Mouse (Mus musculus): Measurements from ENCODE around the gene Cep131. TPM values are rescaled to one million over a fixed set of nuclear protein-coding genes. Genes with fewer than 3 reads are reported as not detected.
A peak's percentile ranks its signal among the peaks of the same experiment; 100 is the strongest.

Cep131 gene
- 25.3 and 28.1 TPM in 2 replicates for polyA plus RNA-seq (2014; fragmentation: Nextera tagmentation; extraction: Ambion mirVana)

DNA sequence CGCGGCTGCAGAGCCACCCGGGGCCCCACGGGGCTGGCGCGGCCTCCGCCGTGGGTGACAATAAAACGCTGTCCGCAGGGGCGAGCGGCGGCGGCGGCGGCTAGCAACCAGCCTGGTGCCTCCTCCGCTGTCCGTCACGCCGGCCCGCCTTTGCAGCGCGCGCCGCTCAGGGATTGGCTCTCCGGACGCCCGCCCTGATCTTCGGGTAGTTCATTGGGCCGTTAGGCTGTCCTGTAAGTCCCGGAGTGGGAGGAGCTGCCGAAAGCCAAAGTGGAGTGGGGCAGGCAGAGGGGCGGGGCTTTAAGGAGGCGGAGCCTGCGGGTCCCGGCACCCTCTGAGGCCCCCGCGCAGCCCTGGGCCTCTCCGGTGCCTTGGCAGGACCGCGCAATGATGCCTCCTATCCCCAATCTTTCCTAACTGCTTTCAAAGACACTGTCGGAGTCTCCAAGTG lies at the start of gene Cep131:
Cep131 (minus strand) TSS at position 126 of the 451 bp plus-strand sequence.
- H3K27ac ChIP-seq (replicated peaks; ENCODE audit: low read depth, low read length) = peak within 1 kb of the TSS; percentile 52; the same call in 1 of the 2 replicates
- H3K9me3 ChIP-seq (replicated peaks; ENCODE audit: control insufficient read depth, low read length) = no peaks in the 10 kb centered on the region
- ATAC-seq (replicated peaks; ENCODE audit: insufficient number of reproducible peaks, low FRiP score, low TSS enrichment, low read depth) = peak; percentile 99
- peak within 1 kb of the TSS; percentile 98 for H3K4me3 ChIP-seq (ENCODE audit: low read depth, low read length)
- H3K36me3 ChIP-seq (replicated peaks; ENCODE audit: control insufficient read depth, insufficient read depth, low read depth, low read length) = peaks cover 5% of the 10 kb centered on the region
- peak; percentile 98 for DNase-seq (ENCODE audit: low spot score)
- peak within 1 kb of the TSS; percentile 93 for H3K9ac ChIP-seq (replicated peaks; ENCODE audit: low read length)
- peak within 1 kb of the TSS; percentile 80 for H3K4me2 ChIP-seq (ENCODE audit: low read depth, low read length)
- under 1% methylated on average over 38 of the region's 42 CpGs for WGBS
- H3K27me3 ChIP-seq (ENCODE audit: control insufficient read depth, insufficient read depth, low read length) = no peaks in the 10 kb centered on the region
- H3K4me1 ChIP-seq (ENCODE audit: control insufficient read depth, insufficient read depth, low read length) = peaks cover 4% of the 10 kb centered on the region

DNA sequence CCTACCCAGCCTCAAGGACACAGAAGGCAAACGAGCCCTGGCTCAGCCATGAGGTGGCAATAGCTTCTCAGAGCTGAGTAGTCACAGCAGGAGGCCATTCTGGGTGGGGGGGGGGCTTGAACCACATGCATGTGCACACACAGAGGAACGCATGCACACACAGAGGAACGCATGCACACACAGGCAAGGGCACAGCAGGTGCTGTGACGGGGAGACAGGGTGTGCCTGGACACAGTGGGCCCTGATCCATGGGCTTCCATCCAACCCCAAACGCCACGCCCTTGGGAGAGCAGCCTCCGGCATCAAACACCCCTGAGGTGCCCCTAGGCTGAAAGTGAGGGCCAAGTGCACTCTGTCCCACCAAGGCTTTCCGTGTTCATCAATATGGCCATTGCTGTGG lies 49.6 kb upstream of the Cep131 start:
- H3K4me2 ChIP-seq (ENCODE audit: low read depth, low read length) = no peak overlapping the region
- H3K4me1 ChIP-seq (ENCODE audit: control insufficient read depth, insufficient read depth, low read length) = no peaks in the 10 kb centered on the region
- H3K9ac ChIP-seq (replicated peaks; ENCODE audit: low read length) = no peak overlapping the region
- H3K4me3 ChIP-seq (ENCODE audit: low read depth, low read length) = no peak overlapping the region
- ATAC-seq (replicated peaks; ENCODE audit: insufficient number of reproducible peaks, low FRiP score, low TSS enrichment, low read depth) (no peak), DNase-seq (ENCODE audit: low spot score) (no peak)
- no peaks in the 10 kb centered on the region for H3K27me3 ChIP-seq (ENCODE audit: control insufficient read depth, insufficient read depth, low read length)
- WGBS = 92% methylated on average over 8 of the region's 8 CpGs
- H3K9me3 ChIP-seq (replicated peaks; ENCODE audit: control insufficient read depth, low read length) = no peaks in the 10 kb centered on the region
- no peaks in the 10 kb centered on the region; the same call in 1 of the 2 replicates for H3K36me3 ChIP-seq (replicated peaks; ENCODE audit: control insufficient read depth, insufficient read depth, low read depth, low read length)
- H3K27ac ChIP-seq (replicated peaks; ENCODE audit: low read depth, low read length) = no peak overlapping the region

DNA sequence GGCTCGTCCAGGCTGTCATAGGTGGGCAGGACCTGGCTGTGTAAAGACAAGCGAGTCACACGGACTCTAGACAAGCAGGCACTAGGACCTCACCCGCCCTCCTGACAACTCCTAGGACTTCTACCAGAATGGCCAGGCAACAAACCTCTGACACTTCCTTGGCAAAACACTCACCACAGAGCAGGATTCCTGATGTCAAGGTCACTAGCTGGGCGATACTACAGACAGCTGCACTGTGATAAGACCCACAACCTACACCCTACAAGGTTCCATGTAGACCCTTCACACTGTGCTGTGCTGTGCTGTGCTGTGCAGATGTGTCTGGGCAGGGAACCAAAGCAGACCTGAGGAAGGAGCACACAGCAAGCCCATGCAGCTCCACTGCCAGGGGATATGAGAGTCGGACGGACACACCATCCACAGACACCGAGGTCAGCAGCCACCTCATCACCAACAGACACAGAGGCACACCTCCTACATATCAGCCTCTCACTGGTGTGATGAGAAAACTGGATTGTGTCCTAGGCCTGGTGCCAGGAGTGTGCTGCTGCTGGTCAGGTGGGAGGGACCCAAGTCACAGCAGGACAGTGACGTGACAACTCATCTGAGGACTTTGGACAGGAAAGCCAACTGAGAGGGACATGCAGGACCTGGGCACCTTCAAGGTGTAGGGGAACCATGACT lies 48.4 kb upstream of the Cep131 start:
- ATAC-seq (replicated peaks; ENCODE audit: insufficient number of reproducible peaks, low FRiP score, low TSS enrichment, low read depth) (no peak), DNase-seq (ENCODE audit: low spot score) (no peak)
- Histone ChIP-seq H3K36me3 (replicated peaks; ENCODE audit: control insufficient read depth, insufficient read depth, low read depth, low read length) (no peaks in the 10 kb centered on the region; the same call in 1 of the 2 replicates), H3K27ac (replicated peaks; ENCODE audit: low read depth, low read length) (no peak overlapping the region), H3K4me1 (ENCODE audit: control insufficient read depth, insufficient read depth, low read length) (no peaks in the 10 kb centered on the region), H3K4me2 (ENCODE audit: low read depth, low read length) (no peak overlapping the region), H3K9ac (replicated peaks; ENCODE audit: low read length) (no peak overlapping the region), H3K4me3 (ENCODE audit: low read depth, low read length) (no peak overlapping the region), H3K9me3 (replicated peaks; ENCODE audit: control insufficient read depth, low read length) (no peaks in the 10 kb centered on the region), H3K27me3 (ENCODE audit: control insufficient read depth, insufficient read depth, low read length) (no peaks in the 10 kb centered on the region)
- 91% methylated on average over 9 of the region's 9 CpGs for WGBS

DNA sequence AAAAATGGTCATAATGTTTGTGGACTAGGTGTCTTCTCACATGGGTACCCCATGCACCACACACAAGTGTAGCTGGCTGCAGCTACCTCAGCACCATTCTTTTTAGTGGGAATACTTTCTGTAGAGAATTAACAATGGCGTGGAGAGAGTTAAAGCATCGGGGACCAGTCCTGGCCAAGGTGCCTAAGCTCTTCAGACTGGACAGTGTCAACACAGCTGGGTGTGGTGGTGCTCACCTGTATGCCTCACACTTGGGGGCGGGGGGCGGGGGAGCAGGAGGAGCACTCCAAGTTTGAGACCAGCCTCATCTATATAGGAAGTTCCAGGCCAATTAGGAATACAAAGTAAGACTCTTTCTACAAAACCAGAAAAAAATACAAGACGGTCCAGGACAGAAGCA lies 47.5 kb upstream of the Cep131 start:
- H3K4me2 ChIP-seq (ENCODE audit: low read depth, low read length) = no peak overlapping the region
- no peak for DNase-seq (ENCODE audit: low spot score)
- 90% methylated on average over 5 of the region's 5 CpGs for WGBS
- no peaks in the 10 kb centered on the region; the same call in 1 of the 2 replicates for H3K36me3 ChIP-seq (replicated peaks; ENCODE audit: control insufficient read depth, insufficient read depth, low read depth, low read length)
- H3K9ac ChIP-seq (replicated peaks; ENCODE audit: low read length) = no peak overlapping the region
- no peak overlapping the region for H3K4me3 ChIP-seq (ENCODE audit: low read depth, low read length)
- no peaks in the 10 kb centered on the region for H3K9me3 ChIP-seq (replicated peaks; ENCODE audit: control insufficient read depth, low read length)
- H3K27me3 ChIP-seq (ENCODE audit: control insufficient read depth, insufficient read depth, low read length) = no peaks in the 10 kb centered on the region
- H3K27ac ChIP-seq (replicated peaks; ENCODE audit: low read depth, low read length) = no peak overlapping the region
- ATAC-seq (replicated peaks; ENCODE audit: insufficient number of reproducible peaks, low FRiP score, low TSS enrichment, low read depth) = no peak
- no peaks in the 10 kb centered on the region for H3K4me1 ChIP-seq (ENCODE audit: control insufficient read depth, insufficient read depth, low read length)

DNA sequence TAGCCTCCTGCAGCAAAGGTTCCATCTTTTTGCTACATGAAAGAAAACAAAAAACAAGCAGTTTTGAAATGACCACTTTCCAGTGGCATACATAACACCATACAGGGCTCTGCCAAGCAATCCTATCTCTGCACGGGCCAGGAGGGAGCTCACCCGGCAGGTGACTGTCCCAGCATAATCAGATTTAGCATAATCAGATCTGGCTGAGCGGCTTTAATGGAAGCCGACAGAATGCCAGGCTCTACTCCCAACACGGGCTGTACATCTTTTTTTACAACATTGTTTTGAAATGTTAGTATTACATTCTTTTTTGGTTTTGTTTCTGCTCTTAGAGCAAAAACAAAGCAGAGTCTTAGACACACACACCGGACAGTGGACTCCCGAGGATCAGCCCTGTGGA lies 42.7 kb upstream of the Cep131 start:
- Histone ChIP-seq H3K36me3 (replicated peaks; ENCODE audit: control insufficient read depth, insufficient read depth, low read depth, low read length) (no peaks in the 10 kb centered on the region; the same call in 1 of the 2 replicates), H3K27me3 (ENCODE audit: control insufficient read depth, insufficient read depth, low read length) (no peaks in the 10 kb centered on the region), H3K27ac (replicated peaks; ENCODE audit: low read depth, low read length) (no peak overlapping the region), H3K9ac (replicated peaks; ENCODE audit: low read length) (no peak overlapping the region), H3K4me3 (ENCODE audit: low read depth, low read length) (no peak overlapping the region), H3K9me3 (replicated peaks; ENCODE audit: control insufficient read depth, low read length) (no peaks in the 10 kb centered on the region), H3K4me2 (ENCODE audit: low read depth, low read length) (no peak overlapping the region), H3K4me1 (ENCODE audit: control insufficient read depth, insufficient read depth, low read length) (no peaks in the 10 kb centered on the region)
- DNase-seq (ENCODE audit: low spot score) (no peak), ATAC-seq (replicated peaks; ENCODE audit: insufficient number of reproducible peaks, low FRiP score, low TSS enrichment, low read depth) (no peak)
- WGBS = 83% methylated on average over 7 of the region's 7 CpGs

DNA sequence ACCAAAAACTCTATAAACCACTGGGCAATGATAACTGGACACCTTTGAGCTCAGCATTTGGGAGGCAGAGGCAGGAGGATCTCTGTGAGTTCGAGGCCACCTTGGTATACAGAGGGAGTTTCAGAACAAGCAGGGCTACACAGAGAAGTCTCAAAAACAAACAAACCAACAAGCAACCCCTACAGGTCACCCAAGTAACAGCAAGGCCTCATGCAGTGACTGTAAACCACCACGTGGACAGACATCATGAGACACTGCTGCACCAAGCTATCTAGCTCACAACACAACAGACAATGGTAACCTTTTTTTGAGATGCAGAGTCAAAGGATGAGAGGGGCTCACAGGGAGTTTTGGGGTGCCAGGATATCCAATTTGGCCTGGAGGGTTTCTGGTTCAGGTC lies 40.2 kb upstream of the Cep131 start:
- Histone ChIP-seq H3K9me3 (replicated peaks; ENCODE audit: control insufficient read depth, low read length) (no peaks in the 10 kb centered on the region), H3K4me2 (ENCODE audit: low read depth, low read length) (no peak overlapping the region), H3K27me3 (ENCODE audit: control insufficient read depth, insufficient read depth, low read length) (no peaks in the 10 kb centered on the region), H3K27ac (replicated peaks; ENCODE audit: low read depth, low read length) (no peak overlapping the region), H3K9ac (replicated peaks; ENCODE audit: low read length) (no peak overlapping the region), H3K4me3 (ENCODE audit: low read depth, low read length) (no peak overlapping the region), H3K4me1 (ENCODE audit: control insufficient read depth, insufficient read depth, low read length) (no peaks in the 10 kb centered on the region), H3K36me3 (replicated peaks; ENCODE audit: control insufficient read depth, insufficient read depth, low read depth, low read length) (no peaks in the 10 kb centered on the region; the same call in 1 of the 2 replicates)
- ATAC-seq (replicated peaks; ENCODE audit: insufficient number of reproducible peaks, low FRiP score, low TSS enrichment, low read depth) (no peak), DNase-seq (ENCODE audit: low spot score) (no peak)
- WGBS = 81% methylated on average over 2 of the region's 2 CpGs

DNA sequence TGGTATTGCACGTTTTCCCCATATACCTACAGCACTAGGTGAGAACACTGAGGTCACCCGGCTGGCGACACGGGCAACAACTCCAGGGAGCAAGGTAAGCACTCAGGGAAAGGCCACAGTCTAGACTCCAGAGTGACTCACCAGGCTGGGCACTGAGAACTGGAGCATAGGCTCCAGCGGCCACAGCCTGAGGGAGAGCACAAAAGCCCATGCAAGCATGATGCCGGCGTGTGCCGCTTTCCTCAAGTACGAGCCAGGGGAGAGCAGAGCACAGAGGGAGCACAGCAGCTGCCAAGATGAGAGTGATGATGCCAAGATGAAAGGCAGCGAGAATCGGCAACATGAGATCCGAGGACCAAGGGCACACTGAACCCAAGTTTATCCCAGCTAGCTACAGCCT lies 35.5 kb upstream of the Cep131 start:
- H3K4me3 ChIP-seq (ENCODE audit: low read depth, low read length) = no peak overlapping the region
- 82% methylated on average over 12 of the region's 12 CpGs for WGBS
- no peaks in the 10 kb centered on the region for H3K9me3 ChIP-seq (replicated peaks; ENCODE audit: control insufficient read depth, low read length)
- H3K4me1 ChIP-seq (ENCODE audit: control insufficient read depth, insufficient read depth, low read length) = no peaks in the 10 kb centered on the region
- H3K27ac ChIP-seq (replicated peaks; ENCODE audit: low read depth, low read length) = no peak overlapping the region
- no peak overlapping the region for H3K9ac ChIP-seq (replicated peaks; ENCODE audit: low read length)
- no peak overlapping the region for H3K4me2 ChIP-seq (ENCODE audit: low read depth, low read length)
- no peaks in the 10 kb centered on the region; the same call in 1 of the 2 replicates for H3K36me3 ChIP-seq (replicated peaks; ENCODE audit: control insufficient read depth, insufficient read depth, low read depth, low read length)
- ATAC-seq (replicated peaks; ENCODE audit: insufficient number of reproducible peaks, low FRiP score, low TSS enrichment, low read depth) = no peak
- no peak for DNase-seq (ENCODE audit: low spot score)
- no peaks in the 10 kb centered on the region for H3K27me3 ChIP-seq (ENCODE audit: control insufficient read depth, insufficient read depth, low read length)

DNA sequence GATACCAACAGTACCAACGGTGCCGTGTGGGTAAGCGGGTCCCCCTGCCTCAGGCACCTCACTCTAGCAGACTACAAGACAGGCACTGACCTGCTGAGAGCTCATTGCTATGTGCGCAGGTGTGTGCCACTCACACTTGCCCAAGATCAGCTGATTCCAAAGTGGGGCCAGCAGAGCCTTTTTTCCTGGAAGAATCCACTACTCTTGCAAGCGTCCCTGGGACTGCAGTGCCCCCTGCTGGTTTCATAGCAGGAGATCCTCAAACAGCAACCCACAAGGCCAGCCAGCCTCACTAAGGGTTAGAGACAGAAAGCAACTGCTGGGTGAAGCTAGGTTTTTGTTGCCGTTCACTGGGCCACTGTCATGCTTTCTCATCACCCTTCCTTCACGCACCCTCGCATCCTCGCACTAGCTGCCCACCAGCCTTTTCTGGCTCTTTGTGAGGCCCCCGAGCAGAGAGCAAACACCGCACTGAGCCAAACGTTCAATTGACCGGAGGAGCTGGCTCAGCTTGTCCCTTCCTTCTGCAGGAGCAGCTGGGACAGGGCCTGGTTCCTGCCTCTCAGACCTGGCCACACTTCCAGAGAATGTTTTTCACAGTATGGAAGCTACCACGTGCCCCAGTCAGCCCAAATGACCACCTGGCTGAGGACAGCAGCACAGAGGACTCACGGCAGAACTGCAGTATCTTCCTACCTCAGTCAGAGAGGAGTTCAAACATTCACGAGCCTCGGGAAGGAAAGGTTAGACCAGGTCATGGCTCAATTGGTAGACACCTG lies 34.2 kb upstream of the Cep131 start:
- Histone ChIP-seq H3K36me3 (replicated peaks; ENCODE audit: control insufficient read depth, insufficient read depth, low read depth, low read length) (no peaks in the 10 kb centered on the region; the same call in 1 of the 2 replicates), H3K9me3 (replicated peaks; ENCODE audit: control insufficient read depth, low read length) (no peaks in the 10 kb centered on the region), H3K4me2 (ENCODE audit: low read depth, low read length) (no peak overlapping the region), H3K27me3 (ENCODE audit: control insufficient read depth, insufficient read depth, low read length) (no peaks in the 10 kb centered on the region), H3K27ac (replicated peaks; ENCODE audit: low read depth, low read length) (no peak overlapping the region), H3K4me1 (ENCODE audit: control insufficient read depth, insufficient read depth, low read length) (no peaks in the 10 kb centered on the region), H3K4me3 (ENCODE audit: low read depth, low read length) (no peak overlapping the region), H3K9ac (replicated peaks; ENCODE audit: low read length) (no peak overlapping the region; the same call in 1 of the 2 replicates)
- 80% methylated on average over 17 of the region's 17 CpGs for WGBS
- ATAC-seq (replicated peaks; ENCODE audit: insufficient number of reproducible peaks, low FRiP score, low TSS enrichment, low read depth) = no peak
- peak; percentile 77 for DNase-seq (ENCODE audit: low spot score)

Data from embryonic facial prominence, embryonic 11.5 days (tissue).